Mouse (Mus musculus) thymus, postnatal 0 days (tissue): ENCODE results near the gene Papln. TPM values are rescaled to one million over a fixed set of nuclear protein-coding genes. Genes with fewer than 3 reads are reported as not detected.

ENCODE experiments used
- DNase-seq: peaks from one replicate; pipeline ENCODE4 v3.0.0-alpha.2; 2015; ENCODE audit warnings: low spot score
- polyA plus RNA-seq: library from polyadenylated mRNA; unstranded; fragments of >200 nt; fragmentation: Nextera tagmentation; extraction: Ambion mirVana; gene quantifications from 2 replicates; pipeline ENCODE4 v1.2.1, GENCODE M21; 2015

Papln gene
- polyA plus RNA-seq, 1 experiment from 2014 or later: 0.22 TPM

GRCm38 (mm10) chr12:83767833-83768232 is 4.4 kb downstream of the Papln start:
- no peak for DNase-seq

- no peak for DNase-seq
Measured at GRCm38 (mm10) chr12:83768235-83768899, 4.9 kb downstream of the Papln start.

- peak; percentile 44 for DNase-seq
Measured at GRCm38 (mm10) chr12:83770418-83771256, 7.2 kb downstream of the Papln start.

GRCm38 (mm10) chr12:83775621-83776020 is 12.2 kb downstream of the Papln start:
- no peak for DNase-seq

- no peak for DNase-seq
Measured at GRCm38 (mm10) chr12:83776766-83777165, 13.3 kb downstream of the Papln start.

GRCm38 (mm10) chr12:83780181-83780580 is 16.7 kb downstream of the Papln start:
- no peak for DNase-seq

- no peak for DNase-seq
Measured at GRCm38 (mm10) chr12:83781204-83781603, 17.8 kb downstream of the Papln start.

GRCm38 (mm10) chr12:83781640-83782278 is 18.3 kb downstream of the Papln start:
- DNase-seq: no peak

GRCm38 (mm10) chr12:83782669-83783068 is 19.2 kb downstream of the Papln start:
- DNase-seq: no peak

GRCm38 (mm10) chr12:83785305-83785704 is 21.9 kb downstream of the Papln start:
- no peak for DNase-seq

- no peak for DNase-seq
Measured at GRCm38 (mm10) chr12:83789051-83789780, 25.8 kb downstream of the Papln start.

GRCm38 (mm10) chr12:83789781-83790140 is 26.3 kb downstream of the Papln start:
- no peak for DNase-seq

GRCm38 (mm10) chr12:83790749-83791148 is 27.3 kb downstream of the Papln start:
- DNase-seq: no peak

GRCm38 (mm10) chr12:83791737-83792136 is 28.3 kb downstream of the Papln start:
- DNase-seq: no peak

GRCm38 (mm10) chr12:83792706-83793410 is 29.4 kb downstream of the Papln start:
- no peak for DNase-seq

- DNase-seq: no peak
Measured at GRCm38 (mm10) chr12:83795051-83795450, 31.6 kb downstream of the Papln start.

GRCm38 (mm10) chr12:83795586-83795985 is 32.2 kb downstream of the Papln start:
- DNase-seq: no peak

- no peak for DNase-seq
Measured at GRCm38 (mm10) chr12:83798313-83798712, 34.9 kb downstream of the Papln start.

GRCm38 (mm10) chr12:83800943-83801342 is 37.5 kb downstream of the Papln start:
- no peak for DNase-seq

GRCm38 (mm10) chr12:83803641-83804040 is 40.2 kb downstream of the Papln start:
- DNase-seq: no peak

- DNase-seq: no peak
Measured at GRCm38 (mm10) chr12:83811901-83812300, 48.5 kb downstream of the Papln start.
